Mouse (Mus musculus) liver, embryonic 14.5 days (tissue): ENCODE measurements around the gene Ets1. TPM values are rescaled to one million over a fixed set of nuclear protein-coding genes. Genes with fewer than 3 reads are reported as not detected.

Source experiments
- ATAC-seq: fragments of 200-750 bp; cut with Nextera tagmentation; 2 replicates; pipeline ENCODE4 v1.8.0; 2017; ENCODE audit warnings: moderate number of reproducible peaks, mild to moderate bottlenecking, moderate library complexity; ENCODE audit not compliant: insufficient read depth
- DNase-seq, 3 experiments: peaks; one replicate each; pipeline ENCODE4 v3.0.0-alpha.2; 2012 to 2013; ENCODE audit warnings: low read depth in 3 of 3, low spot score in 3 of 3
- H3K27ac ChIP-seq: fragments of 300-500 bp; sonication (generic); 2 replicates; pipeline ENCODE4 v1.5.1; 2014; ENCODE audit warnings: moderate library complexity, mild to moderate bottlenecking, control low read depth, inconsistent platforms
- H3K27me3 ChIP-seq: fragments of 300-500 bp; sonication (generic); 2 replicates; pipeline ENCODE4 v1.6.1; 2014; ENCODE audit warnings: mild to moderate bottlenecking, low read length, moderate library complexity; ENCODE audit not compliant: control insufficient read depth, insufficient read depth
- H3K36me3 ChIP-seq: fragments of 300-500 bp; sonication (generic); replicated peaks from 2 replicates; pipeline ENCODE4 v1.6.1; 2014; ENCODE audit warnings: low read depth; ENCODE audit not compliant: control insufficient read depth, insufficient read depth
- H3K4me1 ChIP-seq, 2 experiments: fragments of 200-500 bp in 1 of 2; fragments of 300-500 bp in 1 of 2; sonication (generic) in 1 of 2; replicated peaks; 2 replicates each; pipeline ENCODE4 v1.6.1; 2012 to 2014; ENCODE audit warnings: antibody characterized with exemption in 1 of 2, inconsistent platforms in 1 of 2, low read length in 1 of 2; ENCODE audit not compliant: control insufficient read depth in 2 of 2, insufficient read depth in 2 of 2
- H3K4me2 ChIP-seq: fragments of 300-500 bp; sonication (generic); 2 replicates; pipeline ENCODE4 v1.6.1; 2014; ENCODE audit warnings: low read depth, mild to moderate bottlenecking, control low read depth, moderate library complexity
- H3K4me3 ChIP-seq, 2 experiments: fragments of 200-500 bp in 1 of 2; fragments of 300-500 bp in 1 of 2; sonication (generic) in 1 of 2; 2 replicates each; pipeline ENCODE4 v1.5.1; 2012 to 2014; ENCODE audit warnings: low read depth in 2 of 2, low read length in 2 of 2, mild to moderate bottlenecking in 2 of 2, control low read depth in 1 of 2, inconsistent platforms in 1 of 2, moderate library complexity in 1 of 2; ENCODE audit not compliant: insufficient read depth in 1 of 2
- H3K9ac ChIP-seq: fragments of 300-500 bp; sonication (generic); replicated peaks from 2 replicates; pipeline ENCODE4 v1.6.1; 2014; ENCODE audit warnings: mild to moderate bottlenecking, control low read depth, moderate library complexity
- H3K9me3 ChIP-seq: fragments of 300-500 bp; sonication (generic); 2 replicates; pipeline ENCODE4 v1.6.1; 2016; ENCODE audit warnings: low read length, mixed read lengths; ENCODE audit not compliant: control insufficient read depth
- CTCF ChIP-seq: IDR thresholded peaks from 2 replicates; pipeline ENCODE4 v1.5.1; 2016; ENCODE audit warnings: antibody characterized with exemption, low read depth, control low read depth
- EP300 ChIP-seq: IDR thresholded peaks from 2 replicates; pipeline ENCODE4 v1.6.1; 2016; ENCODE audit warnings: antibody characterized with exemption, low read depth
- WGBS: fragments of 180-500 bp; shearing (Covaris S2); extraction: QIAGEN DNeasy Blood & Tissue Kit; methylation state at CpG from one replicate; pipeline ENCODE4 v1.1.7; 2014; ENCODE audit not compliant: insufficient replicate concordance; 5-methylcytosine and 5-hydroxymethylcytosine counted together
- polyA plus RNA-seq, 2 experiments: library from polyadenylated mRNA; depleted of rRNA in 1 of 2; stranded (reverse) in 1 of 2; unstranded in 1 of 2; fragments of >200 nt; fragmentation: Nextera tagmentation in 1 of 2; extraction: Ambion mirVana in 1 of 2; gene quantifications; 2 replicates each; pipeline versions ENCODE4 v1.2.1 to v1.2.3; 2012 to 2014

Ets1 gene
- polyA plus RNA-seq, 2 experiments = 4.4 to 8.0 TPM

GRCm38 (mm10) chr9:32746615-32747014 is 110.6 kb downstream of the Ets1 start:
- H3K27ac ChIP-seq = no peak overlapping the region
- 58% methylated on average over 6 of the region's 6 CpGs for WGBS
- no peak overlapping the region for H3K4me2 ChIP-seq
- TF ChIP-seq EP300 (no peak), CTCF (no peak)
- no peak for DNase-seq
- H3K4me3 ChIP-seq = no peak overlapping the region
- H3K27me3 ChIP-seq = no peaks in the 10 kb centered on the region
- ATAC-seq = no peak
- no peaks in the 10 kb centered on the region for H3K9me3 ChIP-seq
- H3K4me1 ChIP-seq = no peaks in the 10 kb centered on the region; a peak in 1 of 4 replicates
- no peak overlapping the region for H3K9ac ChIP-seq
- no peaks in the 10 kb centered on the region for H3K36me3 ChIP-seq

- Histone ChIP-seq H3K9ac (no peak overlapping the region), H3K9me3 (no peaks in the 10 kb centered on the region), H3K36me3 (no peaks in the 10 kb centered on the region), H3K4me1 (no peaks in the 10 kb centered on the region; a peak in 1 of 4 replicates), H3K27ac (no peak overlapping the region), H3K4me2 (no peak overlapping the region), H3K27me3 (no peaks in the 10 kb centered on the region), H3K4me3 (no peak overlapping the region)
- TF ChIP-seq EP300 (no peak), CTCF (no peak)
- ATAC-seq = no peak
- 73% methylated on average over 8 of the region's 8 CpGs for WGBS
- DNase-seq = no peak
Measured at GRCm38 (mm10) chr9:32747624-32748023, 111.6 kb downstream of the Ets1 start.

- Histone ChIP-seq H3K36me3 (no peaks in the 10 kb centered on the region), H3K4me3 (no peak overlapping the region), H3K4me1 (no peaks in the 10 kb centered on the region; a peak in 1 of 4 replicates), H3K27ac (no peak overlapping the region), H3K9ac (no peak overlapping the region), H3K27me3 (no peaks in the 10 kb centered on the region), H3K4me2 (no peak overlapping the region), H3K9me3 (no peaks in the 10 kb centered on the region)
- ATAC-seq (no peak), DNase-seq (no peak)
- WGBS = 67% methylated on average over 5 of the region's 5 CpGs
- no peak for TF ChIP-seq CTCF
- no peak for TF ChIP-seq EP300
Measured at GRCm38 (mm10) chr9:32748552-32748951, 112.5 kb downstream of the Ets1 start.

- Histone ChIP-seq H3K36me3 (no peaks in the 10 kb centered on the region), H3K9me3 (no peaks in the 10 kb centered on the region), H3K27ac (no peak overlapping the region), H3K27me3 (no peaks in the 10 kb centered on the region), H3K4me2 (no peak overlapping the region), H3K9ac (no peak overlapping the region), H3K4me1 (no peaks in the 10 kb centered on the region), H3K4me3 (no peak overlapping the region)
- no peak for DNase-seq
- no peak for ATAC-seq
- no peak for TF ChIP-seq CTCF
- no peak for TF ChIP-seq EP300
- WGBS = 68% methylated on average over 13 of the region's 13 CpGs
Measured at GRCm38 (mm10) chr9:32749721-32750480, 113.9 kb downstream of the Ets1 start.

- 51% methylated on average over 5 of the region's 5 CpGs for WGBS
- ATAC-seq (no peak), DNase-seq (no peak)
- Histone ChIP-seq H3K27me3 (no peaks in the 10 kb centered on the region), H3K4me2 (no peak overlapping the region), H3K9ac (no peak overlapping the region), H3K4me1 (no peaks in the 10 kb centered on the region), H3K9me3 (no peaks in the 10 kb centered on the region), H3K36me3 (no peaks in the 10 kb centered on the region), H3K4me3 (no peak overlapping the region), H3K27ac (no peak overlapping the region)
- TF ChIP-seq EP300 (no peak), CTCF (no peak)
Measured at GRCm38 (mm10) chr9:32752602-32753001, 116.6 kb downstream of the Ets1 start.
